Mouse (Mus musculus) intestine, embryonic 14.5 days (tissue): Measurements from ENCODE around the gene Dhdh. TPM values are rescaled to one million over a fixed set of nuclear protein-coding genes. Genes with fewer than 3 reads are reported as not detected.
"Not testable (repeated sequence)": the region's sequence is repeated elsewhere in the genome, so short reads cannot be mapped to it uniquely, and the experiment has no call there.

ENCODE experiments used
- ATAC-seq: fragments of 200-750 bp; cut with Nextera tagmentation; replicated peaks from 2 replicates; pipeline ENCODE4 v1.8.0; 2017; ENCODE audit warnings: low read depth, moderate number of reproducible peaks, moderate TSS enrichment, moderate library complexity; ENCODE audit not compliant: low FRiP score, low TSS enrichment
- DNase-seq: peaks from one replicate; pipeline ENCODE4 v3.0.0-alpha.2; 2018; ENCODE audit warnings: low spot score
- H3K27ac ChIP-seq: fragments of 300-500 bp; sonication (generic); 2 replicates; pipeline ENCODE4 v1.5.1; 2014; ENCODE audit warnings: low read depth, mild to moderate bottlenecking, control low read depth
- H3K27me3 ChIP-seq: fragments of 300-500 bp; sonication (generic); replicated peaks from 2 replicates; pipeline ENCODE4 v1.6.1; 2014; ENCODE audit warnings: low read length, control low read depth; ENCODE audit not compliant: control insufficient read depth, insufficient read depth
- H3K36me3 ChIP-seq: fragments of 300-500 bp; sonication (generic); 2 replicates; pipeline ENCODE4 v1.6.1; 2014; ENCODE audit warnings: low read length, control low read depth; ENCODE audit not compliant: control insufficient read depth, insufficient read depth
- H3K4me1 ChIP-seq: fragments of 300-500 bp; sonication (generic); replicated peaks from 2 replicates; pipeline ENCODE4 v1.6.1; 2014; ENCODE audit warnings: low read length, control low read depth, mixed read lengths; ENCODE audit not compliant: control insufficient read depth, insufficient read depth
- H3K4me2 ChIP-seq: fragments of 300-500 bp; sonication (generic); 2 replicates; pipeline ENCODE4 v1.6.1; 2014; ENCODE audit warnings: low read length
- H3K4me3 ChIP-seq: fragments of 300-500 bp; sonication (generic); 2 replicates; pipeline ENCODE4 v1.5.1; 2014; ENCODE audit warnings: low read depth, low read length, control low read depth, mixed read lengths
- H3K9ac ChIP-seq: fragments of 300-500 bp; sonication (generic); 2 replicates; pipeline ENCODE4 v1.6.1; 2014; ENCODE audit warnings: mild to moderate bottlenecking, low read length
- H3K9me3 ChIP-seq: fragments of 300-500 bp; sonication (generic); 2 replicates; pipeline ENCODE4 v1.6.1; 2016; ENCODE audit warnings: low read length, control low read depth; ENCODE audit not compliant: control insufficient read depth
- WGBS: fragments of 180-500 bp; shearing (Covaris S2); extraction: QIAGEN DNeasy Blood & Tissue Kit; methylation state at CpG from one replicate; pipeline ENCODE4 v1.1.7; 2014; 5-methylcytosine and 5-hydroxymethylcytosine counted together
- polyA plus RNA-seq: library from polyadenylated mRNA; unstranded; fragments of >200 nt; fragmentation: Nextera tagmentation; extraction: Ambion mirVana; gene quantifications from 2 replicates; pipeline ENCODE4 v1.2.1, GENCODE M21; 2014

The Dhdh gene
- 2.9 and 3.5 TPM in 2 replicates for polyA plus RNA-seq

DNA sequence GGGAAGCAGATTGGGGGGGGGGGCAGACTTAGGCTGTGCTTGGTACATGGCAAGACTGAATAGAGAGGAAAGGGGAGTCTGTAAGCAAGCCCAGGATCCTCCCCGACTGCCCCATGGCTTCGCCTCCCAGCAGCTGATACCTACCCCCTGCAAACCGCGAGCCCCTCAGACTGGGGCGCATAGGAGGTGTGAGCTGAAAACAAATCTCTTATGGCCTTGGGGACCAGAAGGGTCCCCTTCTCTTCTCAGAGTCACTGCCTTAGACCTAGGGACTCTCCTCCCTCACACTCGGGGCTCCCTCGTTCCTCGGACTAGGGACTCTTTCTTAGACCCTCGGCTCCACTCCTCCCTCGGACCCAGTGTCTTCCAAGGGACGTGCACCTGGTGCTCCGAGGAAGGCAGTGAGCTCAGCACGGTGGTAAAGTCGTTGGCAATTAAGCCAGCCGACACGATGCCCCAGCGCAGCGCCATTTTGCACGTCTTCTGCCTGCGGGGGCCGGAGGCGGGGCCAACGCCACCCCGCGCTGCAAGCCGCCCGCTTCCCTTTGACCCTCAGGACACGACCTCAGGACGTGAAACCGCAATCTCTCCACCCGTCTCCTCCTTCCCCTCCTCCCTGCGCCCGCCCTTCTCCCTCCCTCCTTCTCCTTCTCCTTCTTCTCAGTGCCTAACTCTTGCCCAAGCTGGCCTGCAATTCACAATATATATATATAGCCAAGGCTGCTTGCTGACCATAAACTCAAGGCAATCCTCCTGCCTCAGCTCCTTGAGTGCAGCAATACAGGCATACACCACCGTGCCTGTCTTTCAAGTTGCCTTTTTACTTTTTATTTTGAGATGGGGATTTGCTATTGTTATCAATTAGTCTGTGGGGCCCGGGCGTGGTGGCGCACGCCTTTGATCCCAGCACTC is at the start of gene Dhdh:
Gene Dhdh, minus strand, starts transcription at position 513 of the 912 bp plus-strand sequence.
- Histone ChIP-seq H3K4me1 (peaks cover 15% of the 10 kb centered on the region), H3K27ac (peak within 1 kb of the TSS; percentile 49), H3K4me2 (peak within 1 kb of the TSS; percentile 57), H3K36me3 (peaks cover 13% of the 10 kb centered on the region), H3K9me3 (no peaks in the 10 kb centered on the region), H3K9ac (peak within 1 kb of the TSS; percentile 58), H3K4me3 (peak within 1 kb of the TSS; percentile 47), H3K27me3 (no peaks in the 10 kb centered on the region)
- ATAC-seq (peak; percentile 58), DNase-seq (peak; percentile 71)
- WGBS, result 10% methylated on average over 38 of the region's 38 CpGs

DNA sequence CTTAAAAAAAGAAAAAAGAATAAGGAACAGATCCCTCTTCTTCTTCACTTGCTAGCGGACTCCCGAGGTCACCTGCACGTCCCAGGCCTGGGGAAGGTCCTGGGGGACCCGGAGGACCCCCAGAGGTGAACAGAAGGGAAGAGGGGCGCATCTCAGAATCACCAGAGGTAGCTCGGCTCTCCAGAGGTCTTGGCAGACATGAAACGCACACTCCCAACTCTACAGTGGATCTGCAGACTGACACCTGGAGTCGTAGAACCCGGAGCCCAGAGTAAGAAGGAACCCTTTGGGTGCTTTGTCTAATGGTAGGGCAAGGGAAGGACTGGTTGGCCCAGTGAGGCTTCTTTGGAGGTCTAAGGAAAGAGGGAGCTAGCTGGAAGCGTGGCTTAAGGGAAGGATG is 49.0 kb upstream of the Dhdh start:
- peak overlapping the region; percentile 86 for H3K4me2 ChIP-seq
- ATAC-seq (no peak), DNase-seq (no peak)
- H3K4me3 ChIP-seq, result peak overlapping the region; percentile 50
- no peaks in the 10 kb centered on the region for H3K27me3 ChIP-seq
- no peaks in the 10 kb centered on the region for H3K36me3 ChIP-seq
- 88% methylated on average over 10 of the region's 10 CpGs for WGBS
- no peak overlapping the region for H3K27ac ChIP-seq
- no peaks in the 10 kb centered on the region for H3K9me3 ChIP-seq
- H3K9ac ChIP-seq, result peak overlapping the region; percentile 51; the same call in 1 of the 2 replicates
- no peaks in the 10 kb centered on the region; the same call in 1 of the 2 replicates for H3K4me1 ChIP-seq

DNA sequence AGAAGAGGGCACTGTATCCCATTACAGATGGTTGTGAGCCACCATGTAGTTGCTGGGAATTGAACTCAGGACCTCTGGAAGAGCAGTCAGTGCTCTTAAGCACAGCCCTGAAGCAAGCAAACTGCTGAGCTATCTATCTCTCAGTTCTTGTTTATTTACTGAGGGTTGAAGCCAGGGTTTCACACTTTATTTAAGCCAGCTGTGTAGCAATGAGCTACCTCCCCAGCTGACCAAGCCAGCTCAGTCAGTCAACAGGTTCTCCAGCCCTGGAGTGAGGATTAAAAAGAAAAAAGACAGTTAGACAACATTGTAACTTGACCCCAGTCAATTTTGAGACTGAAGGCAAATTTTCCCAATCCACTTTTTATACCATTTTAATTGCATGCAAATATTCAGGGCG is 47.1 kb upstream of the Dhdh start:
- Histone ChIP-seq H3K27ac (no peak overlapping the region), H3K36me3 (no peaks in the 10 kb centered on the region), H3K9ac (no peak overlapping the region), H3K4me3 (no peak overlapping the region), H3K27me3 (no peaks in the 10 kb centered on the region), H3K9me3 (no peaks in the 10 kb centered on the region), H3K4me1 (no peaks in the 10 kb centered on the region; the same call in 1 of the 2 replicates), H3K4me2 (no peak overlapping the region)
- 68% methylated on average over 1 of the region's 1 CpGs for WGBS
- DNase-seq (no peak), ATAC-seq (no peak)

DNA sequence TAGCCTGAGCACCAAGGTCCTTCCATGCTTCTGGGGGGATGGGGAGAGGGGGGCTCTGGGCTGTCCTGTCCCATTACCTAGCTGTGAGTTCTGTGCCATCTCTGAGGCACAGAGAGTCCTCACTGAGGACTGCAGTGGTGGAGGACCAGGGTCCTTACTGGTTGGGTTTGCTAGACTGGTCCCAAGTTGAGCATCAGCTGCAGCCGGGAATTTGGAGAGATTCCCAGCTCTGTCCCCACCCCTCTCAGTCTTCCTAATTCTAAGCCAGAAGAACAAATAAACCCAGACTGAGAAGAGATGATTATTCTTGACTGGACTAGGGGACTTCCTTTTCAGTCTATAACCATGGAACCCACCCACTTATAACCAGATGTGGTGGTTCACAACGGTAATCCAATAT is 42.0 kb upstream of the Dhdh start:
- no peak overlapping the region for H3K9ac ChIP-seq
- 63% methylated on average over 2 of the region's 2 CpGs for WGBS
- H3K27ac ChIP-seq, result no peak overlapping the region

DNA sequence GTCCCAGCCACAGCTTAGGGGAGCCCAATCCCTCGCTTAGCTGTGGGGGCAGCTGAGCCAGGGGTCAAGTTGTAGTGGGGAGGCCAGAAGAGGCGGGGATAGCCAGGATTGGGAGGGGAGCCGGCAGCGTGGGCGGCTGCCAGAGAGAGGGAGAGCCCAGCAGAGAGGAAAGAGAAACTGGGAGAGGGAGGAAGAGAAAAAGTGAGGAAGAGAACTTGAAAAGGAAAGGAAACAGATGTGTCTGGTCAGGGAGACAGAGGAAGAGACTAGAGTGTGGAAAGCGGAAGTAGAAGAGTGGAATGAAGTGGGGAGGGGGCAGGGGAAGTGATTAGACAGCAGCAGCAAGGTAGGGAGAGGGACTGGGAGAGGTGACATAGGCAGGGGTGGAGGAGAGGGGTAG is 40.9 kb upstream of the Dhdh start:
- no peak overlapping the region for H3K4me3 ChIP-seq
- DNase-seq (no peak), ATAC-seq (no peak)
- 15% methylated on average over 6 of the region's 6 CpGs for WGBS
- H3K4me1 ChIP-seq, result peaks cover 14% of the 10 kb centered on the region
- H3K27ac ChIP-seq, result peak overlapping the region; percentile 51; the same call in 1 of the 2 replicates
- no peaks in the 10 kb centered on the region for H3K27me3 ChIP-seq
- H3K9ac ChIP-seq, result 0 out of 2 replicates have a peak overlapping the region, but pooled peaks have one; percentile 3
- no peaks in the 10 kb centered on the region for H3K9me3 ChIP-seq
- H3K36me3 ChIP-seq, result no peaks in the 10 kb centered on the region
- H3K4me2 ChIP-seq, result no peak overlapping the region

More for the DNA sequence above, 42.0 kb upstream of the Dhdh start:
- Histone ChIP-seq H3K9me3 (no peaks in the 10 kb centered on the region), H3K4me3 (no peak overlapping the region), H3K4me2 (no peak overlapping the region), H3K27me3 (no peaks in the 10 kb centered on the region), H3K36me3 (no peaks in the 10 kb centered on the region), H3K4me1 (peaks cover 3% of the 10 kb centered on the region; the same call in 1 of the 2 replicates)
- DNase-seq (no peak), ATAC-seq (no peak)

DNA sequence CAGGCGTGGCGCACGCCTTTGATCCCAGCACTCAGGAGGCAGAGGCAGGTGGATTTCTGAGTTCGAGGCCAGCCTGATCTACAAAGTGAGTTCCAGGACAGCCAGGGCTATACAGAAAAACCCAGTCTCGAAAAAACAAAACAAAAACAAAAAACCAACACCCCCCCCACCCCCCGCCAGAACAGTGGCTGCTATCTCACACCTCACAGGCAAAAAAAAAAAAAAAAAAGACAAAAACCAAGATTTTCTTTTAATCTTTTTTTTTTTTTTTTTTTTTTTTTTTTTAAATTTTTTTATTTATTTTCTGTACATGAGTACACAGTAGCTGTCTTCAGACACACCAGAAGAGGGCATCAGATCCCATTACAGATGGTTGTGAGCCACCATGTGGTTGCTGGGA is 38.6 kb upstream of the Dhdh start:
- not testable (repeated sequence) for H3K27me3 ChIP-seq, H3K9ac ChIP-seq, DNase-seq, ATAC-seq, H3K9me3 ChIP-seq, H3K4me3 ChIP-seq, H3K36me3 ChIP-seq, H3K4me2 ChIP-seq
- 87% methylated on average over 6 of the region's 6 CpGs for WGBS
- H3K27ac ChIP-seq, result peak overlapping the region; percentile 90; the same call in 1 of the 2 replicates
- H3K4me1 ChIP-seq, result peaks cover 29% of the 10 kb centered on the region

DNA sequence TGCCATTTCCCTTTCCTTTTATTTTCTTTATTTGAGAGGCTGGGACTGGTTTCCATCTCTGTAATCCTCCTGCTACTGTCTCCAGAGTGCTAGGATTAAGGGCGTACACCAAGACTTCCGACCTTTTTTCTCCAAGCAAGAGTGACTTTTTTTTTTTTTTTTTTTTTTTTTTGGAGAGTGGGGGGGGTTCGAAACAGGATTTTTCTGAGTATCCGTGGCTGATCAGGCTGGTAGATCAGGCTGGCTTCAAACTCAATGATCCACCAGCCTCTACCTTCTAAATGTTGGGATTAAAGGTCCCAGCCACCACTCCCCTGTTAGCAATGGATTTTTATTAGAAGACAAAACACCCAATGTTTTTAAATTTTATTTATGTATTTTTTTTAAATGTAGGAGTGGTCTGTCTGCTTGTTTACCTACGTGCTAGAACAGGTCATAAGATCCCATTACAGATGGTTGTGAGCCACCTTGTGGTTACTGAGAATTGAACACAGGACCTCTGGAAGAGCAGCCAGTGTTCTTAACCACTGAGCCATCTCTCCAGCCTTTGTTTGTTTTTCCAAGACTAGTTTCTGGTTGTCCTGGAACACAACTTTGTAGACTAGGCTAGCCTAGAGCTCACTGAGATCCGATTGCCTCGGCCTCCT is 38.0 kb upstream of the Dhdh start:
- Histone ChIP-seq H3K27me3 (no peaks in the 10 kb centered on the region), H3K4me1 (peaks cover 31% of the 10 kb centered on the region), H3K4me2 (peak overlapping the region; percentile 95), H3K4me3 (peak overlapping the region; percentile 88), H3K27ac (peak overlapping the region; percentile 90), H3K9me3 (no peaks in the 10 kb centered on the region), H3K36me3 (peaks cover 9% of the 10 kb centered on the region; the same call in 1 of the 2 replicates), H3K9ac (peak overlapping the region; percentile 78)
- ATAC-seq, result no peak
- WGBS, result 23% methylated on average over 7 of the region's 7 CpGs
- no peak for DNase-seq

DNA sequence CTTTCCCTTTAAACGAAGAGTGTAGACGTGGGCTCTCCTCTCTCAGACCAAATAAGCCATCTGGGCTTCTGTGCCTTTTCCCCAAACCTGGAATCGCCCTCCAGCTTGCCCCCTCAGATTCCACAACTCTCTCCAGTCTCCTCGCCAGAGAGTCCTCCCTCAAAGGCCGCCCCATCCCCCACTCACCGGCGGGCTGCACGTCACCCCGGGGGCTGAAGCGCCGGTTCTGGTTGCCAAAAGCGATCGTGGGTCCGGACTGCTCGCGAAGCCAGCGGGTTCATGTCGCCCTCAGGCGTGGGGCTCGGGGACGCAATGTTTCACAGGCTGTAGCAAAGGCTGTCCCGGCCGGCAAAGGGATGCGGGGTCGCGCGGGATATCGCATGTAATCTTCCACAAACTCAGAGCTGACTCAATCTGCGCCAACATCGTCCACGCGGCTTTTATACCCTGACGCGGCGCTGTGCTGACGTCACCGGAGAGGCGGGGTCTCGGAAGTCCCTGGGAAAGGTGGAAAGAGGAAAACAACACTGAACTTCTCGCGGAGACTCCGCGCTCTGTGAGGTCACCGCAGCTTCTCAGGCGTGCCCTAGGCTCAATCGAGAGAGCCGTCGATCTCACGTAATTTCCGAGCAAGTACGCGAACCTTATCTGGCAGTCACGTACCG is 37.3 kb upstream of the Dhdh start, which contains the start of the genes Ppp1r15a and Plekha4:
Gene Ppp1r15a, minus strand, starts transcription at position 460 of the 665 bp plus-strand sequence.
Gene Plekha4, plus strand, starts transcription at position 522 of the 665 bp plus-strand sequence.
- peak within 1 kb of the TSS; percentile 88 for H3K4me3 ChIP-seq
- peaks cover 31% of the 10 kb centered on the region for H3K4me1 ChIP-seq
- DNase-seq, result peak; percentile 100
- peak within 1 kb of the TSS; percentile 95 for H3K4me2 ChIP-seq
- no peaks in the 10 kb centered on the region for H3K27me3 ChIP-seq
- peak; percentile 85 for ATAC-seq
- peak within 1 kb of the TSS; percentile 78 for H3K9ac ChIP-seq
- H3K27ac ChIP-seq, result peak within 1 kb of the TSS; percentile 90
- H3K9me3 ChIP-seq, result no peaks in the 10 kb centered on the region
- WGBS, result under 1% methylated on average over 54 of the region's 54 CpGs
- H3K36me3 ChIP-seq, result peaks cover 9% of the 10 kb centered on the region; the same call in 1 of the 2 replicates
